Mouse (Mus musculus) limb, embryonic 10.5 days (tissue): ENCODE measurements around the gene Arf4. TPM values are rescaled to one million over a fixed set of nuclear protein-coding genes. Genes with fewer than 3 reads are reported as not detected.

Experiments used
- microRNA-seq: library from miRNA; unstranded; fragments of <30 nt; microRNA quantifications from one replicate; pipeline ENCODE4, GENCODE M21; 2017
- polyA plus RNA-seq: library from polyadenylated mRNA; unstranded; fragments of >200 nt; fragmentation: Nextera tagmentation; extraction: Ambion mirVana; gene quantifications from 2 replicates; pipeline ENCODE4 v1.2.1, GENCODE M21; 2016

Gene Arf4
- polyA plus RNA-seq, 1 experiment from 2014 or later, result 513 TPM

Small RNAs within 50 kb of the gene (microRNA-seq; reads per million reads assigned to microRNA genes)
- gene Mir7672, result 2.1 reads per million

Other genes with a start within 250 kb of the Arf4 start
- 14.3 and 17.2 TPM in 2 replicates for gene Slmap, start 103.1 kb upstream of the Arf4 start, polyA plus RNA-seq
- 32.9 and 33.2 TPM in 2 replicates for gene Dennd6a, start 64.2 kb upstream of the Arf4 start, polyA plus RNA-seq
- gene Pde12, start 31.8 kb downstream of the Arf4 start, polyA plus RNA-seq, result 12.6 and 12.9 TPM in 2 replicates
- gene Dnah12, start 55.2 kb downstream of the Arf4 start, polyA plus RNA-seq, result not detected in 2 replicates